Mouse (Mus musculus) limb, embryonic 10.5 days (tissue): ENCODE data around the gene Kdm4b. TPM values are rescaled to one million over a fixed set of nuclear protein-coding genes. Genes with fewer than 3 reads are reported as not detected.

ENCODE experiments used
- DNase-seq: peaks from one replicate; pipeline ENCODE4 v3.0.0-alpha.2; 2017; ENCODE audit warnings: low spot score
- H3K27ac ChIP-seq: fragments of 300-500 bp; sonication (generic); 2 replicates; pipeline ENCODE4 v1.5.1; 2016; ENCODE audit warnings: mild to moderate bottlenecking
- H3K27me3 ChIP-seq: fragments of 300-500 bp; sonication (generic); 2 replicates; pipeline ENCODE4 v1.6.1; 2016; ENCODE audit warnings: low read depth, mild to moderate bottlenecking; ENCODE audit not compliant: poor library complexity, severe bottlenecking
- H3K36me3 ChIP-seq: fragments of 300-500 bp; sonication (generic); 2 replicates; pipeline ENCODE4 v1.6.1; 2016; ENCODE audit warnings: mild to moderate bottlenecking, moderate library complexity
- H3K4me1 ChIP-seq: fragments of 300-500 bp; sonication (generic); 2 replicates; pipeline ENCODE4 v1.6.1; 2016
- H3K4me3 ChIP-seq: fragments of 300-500 bp; sonication (generic); 2 replicates; pipeline ENCODE4 v1.5.1; 2016; ENCODE audit warnings: mild to moderate bottlenecking, moderate library complexity
- H3K9me3 ChIP-seq: fragments of 300-500 bp; sonication (generic); replicated peaks from 2 replicates; pipeline ENCODE4 v1.6.1; 2016; ENCODE audit warnings: mild to moderate bottlenecking
- WGBS: fragments of 180-500 bp; shearing (Covaris S2); methylation state at CpG from one replicate; pipeline ENCODE4 v1.1.7; 2016; 5-methylcytosine and 5-hydroxymethylcytosine counted together
- polyA plus RNA-seq: library from polyadenylated mRNA; unstranded; fragments of >200 nt; fragmentation: Nextera tagmentation; extraction: Ambion mirVana; gene quantifications from 2 replicates; pipeline ENCODE4 v1.2.1, GENCODE M21; 2016

Gene Kdm4b
- polyA plus RNA-seq, 1 experiment from 2014 or later, result 46.8 TPM

- WGBS, result 67% methylated on average over 4 of the region's 4 CpGs
- H3K27me3 ChIP-seq, result no peaks in the 10 kb centered on the region
- H3K4me3 ChIP-seq, result no peak overlapping the region
- peaks cover 8% of the 10 kb centered on the region; the same call in 1 of the 2 replicates for H3K36me3 ChIP-seq
- H3K9me3 ChIP-seq, result no peaks in the 10 kb centered on the region
- peak; percentile 46 for DNase-seq
- H3K27ac ChIP-seq, result no peak overlapping the region
- peaks cover 6% of the 10 kb centered on the region for H3K4me1 ChIP-seq
Observed at GRCm38 (mm10) chr17:56337190-56337589, 11.3 kb downstream of the Kdm4b start.

DNA sequence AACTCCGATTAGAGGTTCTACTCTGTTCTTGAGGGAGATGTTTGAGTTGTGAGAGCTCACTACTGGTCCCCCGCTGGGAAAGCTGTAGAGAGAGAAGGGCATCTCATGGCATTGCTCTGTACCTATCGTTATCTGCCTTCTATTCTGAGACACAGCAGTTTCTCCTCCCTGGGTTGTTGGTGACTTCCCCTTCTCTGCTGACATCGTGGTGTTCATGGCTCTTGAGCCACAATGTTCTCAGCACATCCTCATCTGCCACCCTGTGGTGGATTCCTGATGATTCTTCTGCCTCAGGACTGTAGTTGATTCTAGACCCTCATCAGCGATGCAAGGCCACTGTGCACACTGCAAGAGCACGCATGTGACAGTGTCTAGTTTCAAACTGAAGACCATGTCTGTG is 11.9 kb downstream of the Kdm4b start:
- 95% methylated on average over 6 of the region's 6 CpGs for WGBS
- Histone ChIP-seq H3K27ac (no peak overlapping the region), H3K4me3 (no peak overlapping the region), H3K36me3 (peaks cover 8% of the 10 kb centered on the region; the same call in 1 of the 2 replicates), H3K4me1 (peaks cover 6% of the 10 kb centered on the region), H3K9me3 (no peaks in the 10 kb centered on the region), H3K27me3 (no peaks in the 10 kb centered on the region)
- DNase-seq, result no peak

DNA sequence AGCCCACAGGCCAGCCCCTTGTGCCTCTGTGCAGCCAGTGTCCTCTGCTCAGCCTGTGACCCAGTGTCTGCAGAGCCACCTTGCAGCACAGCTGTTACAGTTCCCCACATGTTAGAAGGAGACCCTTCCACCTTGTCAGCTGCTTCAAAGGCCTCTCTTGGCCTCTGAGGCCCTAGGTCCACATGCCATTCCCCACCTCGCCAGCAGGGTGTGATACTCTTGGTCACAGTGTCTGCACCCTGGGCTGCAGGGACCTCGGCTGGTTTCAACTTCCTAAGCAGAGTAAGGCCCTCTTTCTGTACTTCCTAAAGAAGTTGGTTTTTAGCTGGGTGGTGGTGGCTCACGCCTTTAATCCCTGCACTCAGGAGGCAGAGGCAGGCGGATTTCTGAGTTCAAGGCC is 13.0 kb downstream of the Kdm4b start:
- no peak overlapping the region for H3K4me3 ChIP-seq
- H3K27me3 ChIP-seq, result no peaks in the 10 kb centered on the region
- 60% methylated on average over 4 of the region's 4 CpGs for WGBS
- no peaks in the 10 kb centered on the region for H3K9me3 ChIP-seq
- H3K36me3 ChIP-seq, result peaks cover 8% of the 10 kb centered on the region; the same call in 1 of the 2 replicates
- no peak overlapping the region for H3K27ac ChIP-seq
- peaks cover 6% of the 10 kb centered on the region for H3K4me1 ChIP-seq
- peak; percentile 51 for DNase-seq

DNA sequence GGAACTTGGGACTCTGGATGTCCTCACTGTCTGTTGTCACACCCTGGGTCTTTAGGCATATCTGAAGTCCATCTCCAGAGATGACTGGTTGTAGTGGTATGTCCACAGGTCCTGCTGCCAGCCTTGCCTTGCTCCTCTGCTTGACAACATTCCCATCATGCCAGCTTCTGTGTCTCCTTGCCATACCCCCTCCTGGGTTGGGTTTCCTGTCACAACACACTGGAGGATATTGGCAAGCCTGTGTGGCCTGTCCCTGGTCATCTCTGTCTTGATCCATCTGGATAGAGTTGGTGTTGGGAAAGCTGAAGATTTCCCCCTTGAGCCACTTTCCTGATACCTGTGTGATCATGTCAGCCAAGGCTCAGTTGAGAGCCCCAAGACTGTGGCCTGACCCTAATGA is 14.9 kb downstream of the Kdm4b start:
- H3K4me1 ChIP-seq, result peaks cover 6% of the 10 kb centered on the region
- no peak overlapping the region for H3K27ac ChIP-seq
- H3K36me3 ChIP-seq, result peaks cover 11% of the 10 kb centered on the region; the same call in 1 of the 2 replicates
- H3K27me3 ChIP-seq, result no peaks in the 10 kb centered on the region
- no peak overlapping the region for H3K4me3 ChIP-seq
- no peak for DNase-seq
- H3K9me3 ChIP-seq, result no peaks in the 10 kb centered on the region

- Histone ChIP-seq H3K4me3 (no peak overlapping the region), H3K4me1 (peaks cover 3% of the 10 kb centered on the region; the same call in 1 of the 2 replicates), H3K27ac (no peak overlapping the region), H3K27me3 (no peaks in the 10 kb centered on the region), H3K36me3 (peaks cover 13% of the 10 kb centered on the region; the same call in 1 of the 2 replicates), H3K9me3 (no peaks in the 10 kb centered on the region)
- DNase-seq, result no peak
- 87% methylated on average over 3 of the region's 3 CpGs for WGBS
Observed at GRCm38 (mm10) chr17:56343466-56343865, 17.6 kb downstream of the Kdm4b start.

GRCm38 (mm10) chr17:56345364-56345763 is 19.5 kb downstream of the Kdm4b start:
- no peaks in the 10 kb centered on the region for H3K9me3 ChIP-seq
- H3K36me3 ChIP-seq, result peaks cover 19% of the 10 kb centered on the region; the same call in 1 of the 2 replicates
- H3K27ac ChIP-seq, result no peak overlapping the region
- H3K4me3 ChIP-seq, result no peak overlapping the region
- no peaks in the 10 kb centered on the region for H3K27me3 ChIP-seq
- no peaks in the 10 kb centered on the region for H3K4me1 ChIP-seq
- WGBS, result 79% methylated on average over 2 of the region's 2 CpGs
- DNase-seq, result no peak

GRCm38 (mm10) chr17:56348128-56348527 is 22.3 kb downstream of the Kdm4b start:
- no peaks in the 10 kb centered on the region for H3K9me3 ChIP-seq
- H3K4me1 ChIP-seq, result no peaks in the 10 kb centered on the region
- no peaks in the 10 kb centered on the region for H3K27me3 ChIP-seq
- 74% methylated on average over 4 of the region's 4 CpGs for WGBS
- no peak overlapping the region for H3K27ac ChIP-seq
- no peak for DNase-seq
- no peak overlapping the region for H3K4me3 ChIP-seq
- peaks cover 40% of the 10 kb centered on the region for H3K36me3 ChIP-seq

GRCm38 (mm10) chr17:56348586-56348985 is 22.7 kb downstream of the Kdm4b start:
- no peak overlapping the region for H3K4me3 ChIP-seq
- no peak for DNase-seq
- H3K4me1 ChIP-seq, result no peaks in the 10 kb centered on the region
- H3K27me3 ChIP-seq, result no peaks in the 10 kb centered on the region
- H3K36me3 ChIP-seq, result peaks cover 44% of the 10 kb centered on the region
- H3K9me3 ChIP-seq, result no peaks in the 10 kb centered on the region
- H3K27ac ChIP-seq, result no peak overlapping the region

DNA sequence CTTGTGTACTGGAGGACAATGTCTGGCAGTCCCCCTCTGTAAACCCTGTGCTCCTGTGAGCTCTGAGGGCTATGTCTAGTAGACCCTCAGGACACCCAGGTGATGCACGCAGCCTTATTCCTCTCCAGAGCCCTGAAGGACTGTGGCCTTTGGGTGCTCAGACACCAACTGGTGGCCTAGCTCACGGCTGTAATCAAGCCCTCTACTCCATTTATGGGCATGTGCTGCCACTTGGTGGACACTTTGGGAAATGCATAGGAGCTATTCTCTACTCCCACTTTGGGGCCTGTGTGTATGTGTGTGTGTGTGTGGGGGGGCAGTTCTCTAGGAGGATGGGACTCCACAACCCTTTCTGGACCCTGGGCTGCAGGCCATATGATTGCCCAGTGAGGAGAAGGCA is 24.8 kb downstream of the Kdm4b start:
- H3K27me3 ChIP-seq, result no peaks in the 10 kb centered on the region
- H3K27ac ChIP-seq, result no peak overlapping the region
- H3K9me3 ChIP-seq, result no peaks in the 10 kb centered on the region
- H3K4me1 ChIP-seq, result no peaks in the 10 kb centered on the region
- no peak overlapping the region for H3K4me3 ChIP-seq
- WGBS, result 35% methylated on average over 2 of the region's 2 CpGs
- H3K36me3 ChIP-seq, result peaks cover 57% of the 10 kb centered on the region
- peak; percentile 76 for DNase-seq

DNA sequence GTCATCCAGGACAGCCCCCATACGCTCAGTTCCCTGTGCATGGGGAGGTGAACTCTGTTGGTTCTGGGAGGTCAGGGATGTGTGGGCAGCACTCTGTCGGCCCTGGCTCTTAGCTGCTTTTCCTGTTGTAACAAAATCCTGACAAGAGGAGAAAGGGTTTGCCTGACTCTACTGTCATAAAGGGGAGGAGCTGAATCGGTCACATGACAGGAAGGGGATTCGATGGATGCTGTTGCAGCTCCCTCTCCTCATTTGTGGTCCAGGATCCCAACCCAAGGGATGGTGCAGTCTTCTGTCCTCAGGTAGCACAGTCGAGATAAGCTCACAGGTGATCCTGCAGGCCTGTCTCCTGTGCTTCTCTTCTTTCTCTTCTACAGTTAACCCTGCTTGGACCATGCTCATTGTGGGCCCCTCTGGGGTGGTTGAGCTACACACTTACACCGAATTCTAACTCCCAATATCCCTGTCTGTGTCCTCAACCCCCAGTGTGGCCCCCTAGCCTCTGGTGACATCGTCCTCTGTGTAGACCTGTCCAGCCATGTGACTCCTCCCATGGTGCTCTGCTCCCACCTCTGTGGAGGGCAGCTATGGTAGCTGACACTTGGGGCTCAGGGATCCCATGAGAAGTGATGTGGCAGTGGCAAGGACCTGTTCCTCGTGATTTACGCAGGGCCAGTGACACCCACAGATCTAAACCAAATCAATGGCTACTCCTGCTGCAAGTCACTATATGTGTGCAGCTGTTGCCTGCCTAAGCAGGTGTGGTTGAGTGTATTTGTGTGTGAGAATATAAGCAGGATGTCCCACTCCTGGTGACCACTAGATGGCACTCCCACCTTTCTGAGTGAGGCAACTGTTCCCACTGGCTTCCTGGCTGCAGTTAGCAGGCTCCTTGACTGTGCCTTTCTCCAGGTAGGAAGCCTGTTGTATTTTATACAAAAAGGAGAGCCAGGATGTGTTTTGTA is 31.3 kb downstream of the Kdm4b start:
- no peak overlapping the region for H3K27ac ChIP-seq
- 72% methylated on average over 9 of the region's 9 CpGs for WGBS
- DNase-seq, result peak; percentile 79
- no peaks in the 10 kb centered on the region for H3K4me1 ChIP-seq
- no peaks in the 10 kb centered on the region for H3K27me3 ChIP-seq
- no peaks in the 10 kb centered on the region for H3K9me3 ChIP-seq
- H3K4me3 ChIP-seq, result no peak overlapping the region
- peaks cover 97% of the 10 kb centered on the region for H3K36me3 ChIP-seq

- no peaks in the 10 kb centered on the region for H3K4me1 ChIP-seq
- H3K36me3 ChIP-seq, result peaks cover 96% of the 10 kb centered on the region
- no peaks in the 10 kb centered on the region for H3K9me3 ChIP-seq
- DNase-seq, result no peak
- H3K27ac ChIP-seq, result no peak overlapping the region
- WGBS, result 84% methylated on average over 3 of the region's 3 CpGs
- no peaks in the 10 kb centered on the region for H3K27me3 ChIP-seq
- no peak overlapping the region for H3K4me3 ChIP-seq
Observed at GRCm38 (mm10) chr17:56359183-56359725, 33.4 kb downstream of the Kdm4b start.

DNA sequence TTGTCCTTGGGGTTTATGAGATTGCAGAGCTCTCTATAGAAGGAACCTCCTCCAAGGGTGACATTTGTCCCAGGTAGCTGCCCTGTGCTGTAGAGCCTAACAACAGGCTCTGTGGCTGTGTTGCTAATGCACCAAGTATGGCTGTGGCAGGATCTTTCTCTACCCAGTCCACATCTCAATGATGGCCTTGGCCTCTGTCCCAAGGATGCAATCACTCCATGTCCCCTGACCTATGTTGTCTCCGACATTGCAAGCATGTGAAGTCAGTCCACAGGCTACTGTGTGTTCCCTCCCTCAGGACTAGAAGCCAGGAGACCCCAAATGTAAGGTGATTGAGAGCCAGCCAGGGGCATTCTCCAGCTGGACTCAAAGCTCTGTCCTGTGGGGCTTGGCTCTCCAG is 34.0 kb downstream of the Kdm4b start:
- Histone ChIP-seq H3K27me3 (no peaks in the 10 kb centered on the region), H3K4me1 (no peaks in the 10 kb centered on the region), H3K9me3 (no peaks in the 10 kb centered on the region), H3K4me3 (no peak overlapping the region), H3K27ac (no peak overlapping the region), H3K36me3 (peaks cover 93% of the 10 kb centered on the region)
- WGBS, result 96% methylated on average over 1 of the region's 1 CpGs
- no peak for DNase-seq

DNA sequence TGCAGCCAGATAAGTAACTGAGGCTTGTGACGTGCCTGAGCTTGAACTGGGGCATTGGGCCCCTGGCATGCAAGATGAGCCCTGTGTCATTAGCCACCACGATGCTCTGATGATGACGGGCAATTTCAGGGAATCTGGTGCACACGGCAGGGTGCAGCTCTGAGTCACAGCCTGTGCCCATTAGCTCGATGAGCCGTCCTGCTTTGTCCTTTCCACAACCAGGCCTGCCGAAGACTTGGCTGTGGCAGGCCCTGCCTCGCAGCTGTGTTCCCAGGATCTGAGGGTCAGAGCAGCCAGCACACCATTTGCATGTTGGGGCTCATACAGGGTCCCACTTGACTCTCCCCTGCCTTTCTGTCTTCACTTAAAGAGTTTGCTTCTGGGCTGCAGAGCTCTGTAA is 34.6 kb downstream of the Kdm4b start:
- no peak for DNase-seq
- Histone ChIP-seq H3K4me3 (no peak overlapping the region), H3K9me3 (no peaks in the 10 kb centered on the region), H3K27ac (no peak overlapping the region), H3K27me3 (no peaks in the 10 kb centered on the region), H3K36me3 (peaks cover 92% of the 10 kb centered on the region), H3K4me1 (peaks cover 6% of the 10 kb centered on the region)
- WGBS, result 70% methylated on average over 8 of the region's 8 CpGs
